Mouse (Mus musculus): ENCODE measurements around the gene Adgrl1.

Gene Adgrl1

GRCm38 (mm10) chr8:83899363-83900252, at the start of gene Adgrl1:
Gene Adgrl1 (plus strand): TSS chr8:83900105.
- peak; percentile 95 for DNase-seq (ENCODE audit: low spot score)

- DNase-seq (ENCODE audit: low spot score), result no peak
These were observed 47.6 kb upstream of the Adgrl1 start for GRCm38 (mm10) chr8:83852329-83852728.

- DNase-seq (ENCODE audit: low spot score), result no peak
These were observed 46.4 kb upstream of the Adgrl1 start for GRCm38 (mm10) chr8:83853323-83854050.

- DNase-seq (ENCODE audit: low spot score), result no peak
These were observed 43.3 kb upstream of the Adgrl1 start for GRCm38 (mm10) chr8:83856486-83857065.

- DNase-seq (ENCODE audit: low spot score), result no peak
These were observed 37.3 kb upstream of the Adgrl1 start for GRCm38 (mm10) chr8:83862439-83863268.

- peak; percentile 54 for DNase-seq (ENCODE audit: low spot score)
These were observed 24.8 kb upstream of the Adgrl1 start for GRCm38 (mm10) chr8:83874881-83875655.

- DNase-seq (ENCODE audit: low spot score), result peak; percentile 29
These were observed 24.3 kb upstream of the Adgrl1 start for GRCm38 (mm10) chr8:83875656-83876040.

- no peak for DNase-seq (ENCODE audit: low spot score)
These were observed 23.6 kb upstream of the Adgrl1 start for GRCm38 (mm10) chr8:83876080-83876837.

GRCm38 (mm10) chr8:83876838-83877223, 23.1 kb upstream of the Adgrl1 start:
- no peak for DNase-seq (ENCODE audit: low spot score)

- DNase-seq (ENCODE audit: low spot score), result no peak
These were observed 11.5 kb upstream of the Adgrl1 start for GRCm38 (mm10) chr8:83888409-83888808.

GRCm38 (mm10) chr8:83892061-83892460, 7.8 kb upstream of the Adgrl1 start:
- DNase-seq (ENCODE audit: low spot score), result no peak

GRCm38 (mm10) chr8:83893915-83894314, 6.0 kb upstream of the Adgrl1 start:
- DNase-seq (ENCODE audit: low spot score), result peak; percentile 85

GRCm38 (mm10) chr8:83895894-83896293, 4.0 kb upstream of the Adgrl1 start:
- no peak for DNase-seq (ENCODE audit: low spot score)

- no peak for DNase-seq (ENCODE audit: low spot score)
These were observed 3.4 kb upstream of the Adgrl1 start for GRCm38 (mm10) chr8:83896461-83896860.

- peak; percentile 54 for DNase-seq (ENCODE audit: low spot score)
These were observed 2.7 kb upstream of the Adgrl1 start for GRCm38 (mm10) chr8:83897211-83897610.

- DNase-seq (ENCODE audit: low spot score), result peak; percentile 54
These were observed 1.4 kb upstream of the Adgrl1 start for GRCm38 (mm10) chr8:83898456-83898855.

GRCm38 (mm10) chr8:83898985-83899362, 931 bp upstream of the Adgrl1 start:
- DNase-seq (ENCODE audit: low spot score), result peak; percentile 71

GRCm38 (mm10) chr8:83900266-83900956, 506 bp downstream of the Adgrl1 start:
- DNase-seq (ENCODE audit: low spot score), result no peak

GRCm38 (mm10) chr8:83900957-83901270, 1.0 kb downstream of the Adgrl1 start:
- peak; percentile 82 for DNase-seq (ENCODE audit: low spot score)

Measured in layer of hippocampus, adult 11-12 months (tissue).